Mouse (Mus musculus) thymus, adult 18-20 months (tissue): Measurements from ENCODE around the gene Pianp.
A peak's percentile ranks its signal among the peaks of the same experiment; 100 is the strongest.
"Not testable (repeated sequence)": the region's sequence is repeated elsewhere in the genome, so short reads cannot be mapped to it uniquely, and the experiment has no call there.

Source experiments
- DNase-seq, 2 experiments: peaks; one replicate each; pipeline ENCODE4 v3.0.0; 2022; ENCODE audit warnings: mixed read lengths in 2 of 2

Pianp gene

GRCm38 (mm10) chr6:125008586-125009128 lies 12.2 kb downstream of the Pianp start:
- peak; percentile 97 to 99 for DNase-seq

DNA sequence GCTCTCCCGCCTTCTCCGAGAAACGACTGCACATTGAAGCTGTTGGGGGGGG lies 12.5 kb downstream of the Pianp start, which contains the start of gene Zfp384:
TSS of gene Zfp384 (plus strand) at position 17 of the 52 bp plus-strand sequence.
- DNase-seq, result no peak

DNA sequence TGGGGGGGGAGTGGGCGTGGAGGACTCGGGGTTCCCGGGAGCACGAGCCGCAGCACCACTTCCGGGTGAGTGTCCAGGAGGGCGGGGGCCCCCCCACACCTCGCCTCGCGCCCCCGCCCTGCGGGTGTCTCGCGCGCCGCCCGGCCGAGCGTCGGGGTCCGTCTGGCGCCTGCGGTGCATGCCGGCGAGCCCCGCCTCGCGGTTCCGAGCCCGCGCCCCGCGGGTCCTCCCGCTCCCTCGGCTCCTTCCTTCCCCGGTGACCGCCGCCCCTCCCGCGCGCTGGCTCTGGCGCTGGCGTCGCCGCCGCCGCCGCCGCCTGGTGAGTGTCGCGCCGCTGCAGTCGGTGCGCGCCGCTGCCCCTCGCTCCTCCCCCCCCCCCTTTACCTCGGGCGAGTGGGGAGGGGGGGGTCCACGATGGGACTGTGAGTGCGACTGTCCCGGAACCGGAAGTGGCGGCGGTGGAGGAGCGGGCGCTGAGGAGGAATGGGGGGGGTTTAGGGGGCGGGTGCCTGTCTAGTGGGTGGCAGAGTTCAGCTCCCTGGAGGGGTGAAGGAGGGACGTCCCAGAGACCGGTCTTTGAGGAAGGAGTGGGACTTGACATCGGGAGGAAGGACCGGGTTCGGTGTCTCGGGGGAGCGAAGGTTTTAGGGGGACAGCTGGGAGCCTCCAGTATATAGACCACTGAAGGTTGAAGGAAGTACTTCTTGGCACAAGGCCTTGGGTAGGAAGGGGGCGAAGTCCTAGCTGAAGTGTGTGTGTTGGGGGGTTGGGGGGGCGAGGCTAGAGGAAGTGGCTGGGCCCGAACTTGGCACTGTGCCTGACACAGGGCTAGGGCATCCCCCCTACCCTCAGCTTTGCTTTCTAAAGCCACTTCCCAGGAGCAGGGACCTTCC lies 12.9 kb downstream of the Pianp start:
- peak; percentile 73 to 79 for DNase-seq

GRCm38 (mm10) chr6:125017682-125018081 lies 21.2 kb downstream of the Pianp start:
- DNase-seq, result no peak

- not testable (repeated sequence) for DNase-seq
Measured at GRCm38 (mm10) chr6:125030532-125030931, 34.0 kb downstream of the Pianp start.

- DNase-seq, result no peak
Measured at GRCm38 (mm10) chr6:125031604-125032003, 35.1 kb downstream of the Pianp start.

- DNase-seq, result no peak
Measured at GRCm38 (mm10) chr6:125038666-125039065, 42.2 kb downstream of the Pianp start.

DNA sequence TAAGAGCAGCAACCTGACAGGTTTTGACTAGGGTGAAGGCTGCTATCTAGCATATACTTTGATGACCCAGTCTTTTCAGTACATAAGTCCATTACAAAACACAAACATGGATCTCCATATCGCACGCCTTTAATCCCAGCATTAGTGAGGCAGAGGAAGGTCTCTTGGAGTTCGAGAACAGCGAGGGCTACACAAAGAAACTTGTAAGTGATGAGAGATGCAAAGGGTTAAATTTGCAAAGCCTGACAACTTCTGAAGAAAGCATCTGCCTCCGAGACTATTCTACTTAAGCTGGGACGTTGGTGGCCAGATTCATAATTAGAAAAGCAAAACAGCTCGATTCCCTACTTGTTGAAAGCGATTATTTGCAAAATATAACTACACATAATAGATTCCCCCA lies 42.6 kb downstream of the Pianp start:
- no peak for DNase-seq

DNA sequence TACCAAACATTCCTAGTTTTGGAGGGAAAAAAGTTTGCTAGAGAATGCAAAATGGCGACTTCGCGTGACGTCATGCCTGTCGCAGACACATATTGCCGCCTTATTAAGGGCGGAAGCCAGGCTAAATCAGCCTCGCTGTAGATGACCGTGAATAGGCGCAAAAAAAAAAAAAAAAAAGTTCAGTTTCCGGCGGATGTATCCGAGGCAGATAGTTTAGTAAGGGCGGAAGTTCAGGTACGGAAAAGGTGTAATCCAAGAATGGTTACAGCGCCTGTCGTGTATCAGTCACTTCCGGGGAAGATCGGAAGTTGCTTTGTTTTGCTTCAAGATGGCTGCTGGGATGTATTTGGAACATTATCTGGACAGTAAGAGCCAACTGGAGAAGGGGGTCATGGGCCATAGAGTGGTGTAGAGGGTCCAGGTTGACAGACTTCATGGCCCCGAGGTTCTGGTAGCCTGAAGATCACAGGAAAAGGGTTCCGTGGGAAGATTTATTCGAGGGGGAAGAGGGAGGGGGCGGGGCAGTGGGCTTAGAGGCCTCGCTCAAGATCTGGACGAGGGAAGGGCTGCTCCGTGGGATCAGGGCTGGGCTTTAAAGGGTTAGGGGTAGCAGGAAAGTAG lies 43.1 kb downstream of the Pianp start, which contains the start of gene Ing4:
TSS of gene Ing4 (plus strand) at position 228 of the 621 bp plus-strand sequence.
- peak; percentile 78 to 86 for DNase-seq

DNA sequence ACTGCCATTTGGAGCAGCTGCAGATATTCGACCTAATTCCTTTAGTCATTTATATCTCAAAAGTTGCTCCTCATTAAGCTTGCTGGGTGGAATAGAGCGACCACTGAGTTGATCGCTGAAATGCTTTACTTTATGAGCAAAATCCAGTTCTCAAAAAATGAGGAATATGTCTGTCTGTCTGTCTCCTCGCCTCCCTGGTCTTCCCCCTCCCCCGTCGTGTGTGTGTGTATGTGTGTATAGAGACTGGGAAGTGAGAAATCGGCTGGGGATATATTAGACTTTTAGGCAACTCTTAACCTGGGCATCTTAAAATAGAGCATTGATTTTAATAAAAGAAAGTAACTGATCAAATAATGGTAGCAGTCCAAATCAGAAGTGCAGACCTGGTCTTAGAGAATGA lies 43.7 kb downstream of the Pianp start:
- no peak for DNase-seq

GRCm38 (mm10) chr6:125041047-125041446 lies 44.6 kb downstream of the Pianp start:
- no peak for DNase-seq

DNA sequence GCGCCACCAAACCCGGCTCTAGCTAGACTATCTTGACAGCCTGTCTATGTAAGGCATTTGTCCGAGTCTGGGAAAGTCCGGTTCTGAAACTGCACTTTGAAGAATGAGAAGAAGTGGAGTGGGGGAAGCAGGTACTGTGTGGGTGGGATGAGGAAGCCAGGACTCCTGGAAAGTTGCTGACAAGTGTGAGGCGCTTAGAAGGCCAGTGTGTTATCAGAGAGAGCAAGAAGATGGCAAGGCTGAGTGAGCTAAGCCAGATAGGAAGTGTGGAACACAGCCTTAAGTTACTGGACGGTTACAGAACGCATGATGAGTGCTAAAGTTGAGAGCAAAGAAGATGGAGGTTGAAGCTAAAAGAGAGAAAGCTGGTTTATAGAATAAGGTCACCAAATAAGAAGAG lies 45.6 kb downstream of the Pianp start:
- DNase-seq, result no peak

DNA sequence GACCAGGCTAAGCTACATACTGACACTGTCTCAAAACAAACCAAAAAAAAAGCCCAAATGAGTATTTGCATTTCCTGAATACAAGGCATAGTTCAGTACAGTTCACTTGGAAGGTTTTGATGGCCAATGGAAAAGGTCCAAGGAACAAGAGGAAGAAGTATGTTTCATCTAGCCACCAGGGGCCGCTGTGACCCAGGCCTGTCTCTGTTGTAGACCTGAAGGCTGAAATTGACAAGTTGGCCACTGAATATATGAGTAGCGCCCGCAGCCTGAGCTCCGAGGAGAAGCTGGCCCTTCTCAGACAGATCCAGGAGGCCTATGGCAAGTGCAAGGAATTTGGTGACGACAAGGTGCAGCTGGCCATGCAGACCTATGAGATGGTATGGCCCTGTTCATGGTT lies 50.2 kb downstream of the Pianp start:
- DNase-seq, result peak in 1 of 2 experiments; percentile 44

GRCm38 (mm10) chr6:125049678-125050077 lies 53.2 kb downstream of the Pianp start, which contains the start of gene Acrbp:
Acrbp (plus strand) TSS chr6:125049689.
- DNase-seq, result no peak

- no peak for DNase-seq
Measured at GRCm38 (mm10) chr6:125051237-125051636, 54.7 kb downstream of the Pianp start.
